Mouse (Mus musculus) midbrain, postnatal 0 days (tissue): ENCODE measurements around the gene Lmbr1l. TPM values are rescaled to one million over a fixed set of nuclear protein-coding genes. Genes with fewer than 3 reads are reported as not detected.

Source experiments
- ATAC-seq: fragments of 200-750 bp; cut with Nextera tagmentation; 2 replicates; pipeline ENCODE4 v1.8.0; 2017; ENCODE audit warnings: moderate number of reproducible peaks, mild to moderate bottlenecking, moderate TSS enrichment, moderate library complexity; ENCODE audit not compliant: low FRiP score
- DNase-seq: peaks from one replicate; pipeline ENCODE4 v3.0.0-alpha.2; 2015; ENCODE audit warnings: low spot score
- H3K27ac ChIP-seq: fragments of 300-500 bp; sonication (generic); 2 replicates; pipeline ENCODE4 v1.5.1; 2014; ENCODE audit warnings: low read depth, mild to moderate bottlenecking, low read length, mixed read lengths
- H3K27me3 ChIP-seq: fragments of 300-500 bp; sonication (generic); 2 replicates; pipeline ENCODE4 v1.6.1; 2014; ENCODE audit warnings: low read length, control low read depth, mixed read lengths; ENCODE audit not compliant: insufficient read depth
- H3K36me3 ChIP-seq: fragments of 300-500 bp; sonication (generic); 2 replicates; pipeline ENCODE4 v1.6.1; 2014; ENCODE audit warnings: low read length, control low read depth, mixed read lengths; ENCODE audit not compliant: insufficient read depth
- H3K4me1 ChIP-seq: fragments of 300-500 bp; sonication (generic); 2 replicates; pipeline ENCODE4 v1.6.1; 2014; ENCODE audit warnings: mild to moderate bottlenecking, control low read depth, antibody characterized with exemption, low read length, mixed read lengths; ENCODE audit not compliant: insufficient read depth
- H3K4me2 ChIP-seq: fragments of 300-500 bp; sonication (generic); 2 replicates; pipeline ENCODE4 v1.6.1; 2014; ENCODE audit warnings: low read depth, mild to moderate bottlenecking, low read length, mixed read lengths; ENCODE audit not compliant: poor library complexity, severe bottlenecking
- H3K4me3 ChIP-seq: fragments of 300-500 bp; sonication (generic); 2 replicates; pipeline ENCODE4 v1.5.1; 2014; ENCODE audit warnings: low read depth, mild to moderate bottlenecking, low read length, moderate library complexity
- H3K9ac ChIP-seq: fragments of 300-500 bp; sonication (generic); replicated peaks from 2 replicates; pipeline ENCODE4 v1.6.1; 2014; ENCODE audit warnings: mild to moderate bottlenecking, low read length, moderate library complexity, mixed read lengths; ENCODE audit not compliant: poor library complexity, severe bottlenecking
- H3K9me3 ChIP-seq: fragments of 300-500 bp; sonication (generic); 2 replicates; pipeline ENCODE4 v1.6.1; 2016; ENCODE audit warnings: low read length, control low read depth
- CTCF ChIP-seq: IDR thresholded peaks from 2 replicates; pipeline ENCODE4 v1.5.1; 2016; ENCODE audit warnings: antibody characterized with exemption, mild to moderate bottlenecking
- WGBS: fragments of 180-500 bp; shearing (Covaris S2); extraction: QIAGEN DNeasy Blood & Tissue Kit; methylation state at CpG from one replicate; pipeline ENCODE4 v1.1.7; 2014; 5-methylcytosine and 5-hydroxymethylcytosine counted together
- polyA plus RNA-seq: library from polyadenylated mRNA; unstranded; fragments of >200 nt; fragmentation: Nextera tagmentation; extraction: Ambion mirVana; gene quantifications from 2 replicates; pipeline ENCODE4 v1.2.1, GENCODE M21; 2015
- total RNA-seq: library from RNA; depleted of rRNA; stranded (reverse); fragments of >200 nt; gene quantifications from 2 replicates; pipeline ENCODE4 v1.2.3, GENCODE M21; 2014

Gene Lmbr1l
- total and polyA plus RNA-seq, 2 experiments from 2014 or later, result 19.6 to 46.0 TPM

GRCm38 (mm10) chr15:98869342-98870178 is 48.5 kb downstream of the Lmbr1l start:
- Histone ChIP-seq H3K36me3 (peaks cover 17% of the 10 kb centered on the region), H3K9me3 (no peaks in the 10 kb centered on the region), H3K4me3 (peak overlapping the region; percentile 99), H3K4me1 (peaks cover 30% of the 10 kb centered on the region), H3K9ac (peak overlapping the region; percentile 98), H3K27me3 (no peaks in the 10 kb centered on the region), H3K4me2 (peak overlapping the region; percentile 99), H3K27ac (0 out of 2 replicates have a peak overlapping the region, but pooled peaks have one; percentile 6)
- ATAC-seq, result no peak
- 9% methylated on average over 8 of the region's 8 CpGs for WGBS
- TF ChIP-seq CTCF, result no peak
- no peak for DNase-seq

GRCm38 (mm10) chr15:98868346-98869063 is 49.5 kb downstream of the Lmbr1l start:
- Histone ChIP-seq H3K4me1 (peaks cover 30% of the 10 kb centered on the region), H3K36me3 (peaks cover 28% of the 10 kb centered on the region), H3K27ac (0 out of 2 replicates have a peak overlapping the region, but pooled peaks have one; percentile 26), H3K4me2 (peak overlapping the region; percentile 99), H3K4me3 (peak overlapping the region; percentile 99), H3K9me3 (no peaks in the 10 kb centered on the region), H3K9ac (peak overlapping the region; percentile 98), H3K27me3 (no peaks in the 10 kb centered on the region)
- no peak for TF ChIP-seq CTCF
- ATAC-seq, result no peak
- DNase-seq, result no peak
- 23% methylated on average over 11 of the region's 11 CpGs for WGBS

GRCm38 (mm10) chr15:98867321-98867720 is 50.7 kb downstream of the Lmbr1l start:
- DNase-seq (peak; percentile 51), ATAC-seq (no peak)
- Histone ChIP-seq H3K4me2 (peak overlapping the region; percentile 99), H3K9ac (no peak overlapping the region; the same call in 1 of the 2 replicates), H3K4me3 (no peak overlapping the region), H3K36me3 (peaks cover 40% of the 10 kb centered on the region), H3K9me3 (no peaks in the 10 kb centered on the region), H3K27ac (no peak overlapping the region), H3K27me3 (no peaks in the 10 kb centered on the region), H3K4me1 (peaks cover 30% of the 10 kb centered on the region)
- no peak for TF ChIP-seq CTCF
- WGBS, result 73% methylated on average over 6 of the region's 6 CpGs

GRCm38 (mm10) chr15:98866501-98866900 is 51.5 kb downstream of the Lmbr1l start:
- 83% methylated on average over 5 of the region's 5 CpGs for WGBS
- ATAC-seq (no peak), DNase-seq (no peak)
- H3K27ac ChIP-seq, result no peak overlapping the region
- H3K9ac ChIP-seq, result no peak overlapping the region; the same call in 1 of the 2 replicates
- H3K4me3 ChIP-seq, result no peak overlapping the region
- H3K27me3 ChIP-seq, result no peaks in the 10 kb centered on the region
- H3K36me3 ChIP-seq, result peaks cover 48% of the 10 kb centered on the region
- H3K9me3 ChIP-seq, result no peaks in the 10 kb centered on the region
- H3K4me1 ChIP-seq, result peaks cover 30% of the 10 kb centered on the region
- H3K4me2 ChIP-seq, result no peak overlapping the region
- TF ChIP-seq CTCF, result no peak

GRCm38 (mm10) chr15:98865771-98866170 is 52.3 kb downstream of the Lmbr1l start:
- H3K36me3 ChIP-seq, result peaks cover 55% of the 10 kb centered on the region
- no peak for TF ChIP-seq CTCF
- no peak for DNase-seq
- H3K9ac ChIP-seq, result no peak overlapping the region
- no peak overlapping the region for H3K4me3 ChIP-seq
- no peak overlapping the region for H3K4me2 ChIP-seq
- no peak for ATAC-seq
- H3K9me3 ChIP-seq, result no peaks in the 10 kb centered on the region
- H3K4me1 ChIP-seq, result peaks cover 30% of the 10 kb centered on the region
- H3K27me3 ChIP-seq, result no peaks in the 10 kb centered on the region
- WGBS, result 96% methylated on average over 8 of the region's 8 CpGs
- no peak overlapping the region for H3K27ac ChIP-seq

- TF ChIP-seq CTCF, result no peak
- Histone ChIP-seq H3K9me3 (no peaks in the 10 kb centered on the region), H3K4me1 (peaks cover 29% of the 10 kb centered on the region), H3K27ac (no peak overlapping the region), H3K9ac (no peak overlapping the region), H3K27me3 (no peaks in the 10 kb centered on the region), H3K36me3 (peaks cover 63% of the 10 kb centered on the region), H3K4me3 (no peak overlapping the region), H3K4me2 (no peak overlapping the region)
- ATAC-seq, result no peak
- DNase-seq, result no peak
- 94% methylated on average over 6 of the region's 6 CpGs for WGBS
These were observed 53.1 kb downstream of the Lmbr1l start for GRCm38 (mm10) chr15:98864951-98865350.
